Mouse (Mus musculus): ENCODE results near the gene Asrgl1.

DNA sequence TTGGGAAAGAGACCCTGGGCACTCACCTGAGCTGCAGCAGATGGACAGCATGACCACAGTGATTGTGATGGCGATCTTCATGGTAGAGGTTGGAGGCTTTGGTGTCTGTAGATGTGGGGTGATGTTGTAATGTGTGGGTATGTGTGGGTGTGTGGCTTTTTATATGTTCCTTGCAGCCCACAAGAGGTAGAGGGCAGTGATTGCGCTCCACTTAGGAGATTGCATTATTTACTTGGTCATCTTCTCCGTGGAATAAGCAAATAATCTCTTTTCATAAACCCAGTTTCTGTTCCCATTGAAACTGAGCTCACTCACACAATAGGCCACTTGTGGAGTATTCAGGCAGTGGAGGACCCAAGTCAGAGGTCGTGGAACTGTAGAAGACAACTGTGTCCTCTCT, 47.6 kb downstream of the Asrgl1 start, which contains the start of gene Scgb1a1:
- no peak for TF ChIP-seq EP300 (IDR thresholded peaks at IDR 0.05; ENCODE audit: insufficient read depth, low read depth, low read length)
- TF ChIP-seq POLR2A (IDR thresholded peaks at IDR 0.05; ENCODE audit: insufficient read depth, low read depth, low read length): no peak

Data from heart, adult 2 months (tissue).